Mouse (Mus musculus): ENCODE data around the gene Rgs10. TPM values are rescaled to one million over a fixed set of nuclear protein-coding genes. Genes with fewer than 3 reads are reported as not detected.

Rgs10 gene
- polyA plus RNA-seq, 1 experiment: 9.0 TPM

DNA sequence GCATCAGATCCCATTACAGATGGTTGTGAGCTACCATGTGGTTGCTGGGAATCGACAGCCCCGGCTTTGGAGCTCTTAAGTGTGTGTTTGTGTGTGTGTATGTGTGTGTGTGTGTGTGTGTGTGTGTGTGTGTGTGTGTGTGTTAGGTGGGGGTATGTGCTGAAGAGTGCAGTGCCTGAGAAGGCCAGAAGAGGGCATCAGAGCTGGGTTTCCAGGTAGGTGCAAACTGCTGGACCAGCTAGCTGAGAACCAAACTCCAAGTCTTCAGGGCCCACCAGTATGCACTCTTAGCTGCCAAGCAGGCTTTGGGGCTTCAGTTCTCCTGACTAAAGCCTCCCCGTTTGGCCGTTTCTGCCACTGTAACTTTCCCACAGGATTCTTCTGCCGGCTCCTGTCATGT lies 10.3 kb downstream of the Rgs10 start:
- Histone ChIP-seq H3K4me1 (ENCODE audit: control insufficient read depth, insufficient read depth, insufficient read length, low read length) (no peaks in the 10 kb centered on the region), H3K27me3 (ENCODE audit: control insufficient read depth, insufficient read depth, low read length) (no peaks in the 10 kb centered on the region), H3K4me3 (ENCODE audit: low read depth, low read length) (no peak overlapping the region), H3K27ac (ENCODE audit: insufficient read depth, low read depth, low read length) (no peak overlapping the region), H3K36me3 (ENCODE audit: control insufficient read depth, insufficient read depth, low read length) (no peaks in the 10 kb centered on the region)
- 90% methylated on average over 5 of the region's 5 CpGs for WGBS
- TF ChIP-seq CTCF (IDR thresholded peaks at IDR 0.05; ENCODE audit: extremely low read depth, insufficient read length, insufficient replicate concordance, low read depth, low read length) (no peak), POLR2A (IDR thresholded peaks at IDR 0.05; ENCODE audit: low read depth, low read length) (no peak)

GRCm38 (mm10) chr7:128403988-128404387 lies 14.6 kb downstream of the Rgs10 start:
- Histone ChIP-seq H3K36me3 (ENCODE audit: control insufficient read depth, insufficient read depth, low read length) (no peaks in the 10 kb centered on the region), H3K4me1 (ENCODE audit: control insufficient read depth, insufficient read depth, insufficient read length, low read length) (no peaks in the 10 kb centered on the region), H3K27ac (ENCODE audit: insufficient read depth, low read depth, low read length) (no peak overlapping the region), H3K27me3 (ENCODE audit: control insufficient read depth, insufficient read depth, low read length) (no peaks in the 10 kb centered on the region), H3K4me3 (ENCODE audit: low read depth, low read length) (no peak overlapping the region)
- TF ChIP-seq CTCF (IDR thresholded peaks at IDR 0.05; ENCODE audit: extremely low read depth, insufficient read length, insufficient replicate concordance, low read depth, low read length) (no peak), POLR2A (IDR thresholded peaks at IDR 0.05; ENCODE audit: low read depth, low read length) (no peak)
- 79% methylated on average over 6 of the region's 6 CpGs for WGBS

- no peak for TF ChIP-seq POLR2A (IDR thresholded peaks at IDR 0.05; ENCODE audit: low read depth, low read length)
- no peak for TF ChIP-seq CTCF (IDR thresholded peaks at IDR 0.05; ENCODE audit: extremely low read depth, insufficient read length, insufficient replicate concordance, low read depth, low read length)
- Histone ChIP-seq H3K4me3 (ENCODE audit: low read depth, low read length) (no peak overlapping the region), H3K4me1 (ENCODE audit: control insufficient read depth, insufficient read depth, insufficient read length, low read length) (no peaks in the 10 kb centered on the region), H3K27ac (ENCODE audit: insufficient read depth, low read depth, low read length) (no peak overlapping the region), H3K36me3 (ENCODE audit: control insufficient read depth, insufficient read depth, low read length) (no peaks in the 10 kb centered on the region), H3K27me3 (ENCODE audit: control insufficient read depth, insufficient read depth, low read length) (no peaks in the 10 kb centered on the region)
- WGBS: 49% methylated on average over 6 of the region's 6 CpGs
Measured at GRCm38 (mm10) chr7:128403586-128403985, 15.0 kb downstream of the Rgs10 start.

DNA sequence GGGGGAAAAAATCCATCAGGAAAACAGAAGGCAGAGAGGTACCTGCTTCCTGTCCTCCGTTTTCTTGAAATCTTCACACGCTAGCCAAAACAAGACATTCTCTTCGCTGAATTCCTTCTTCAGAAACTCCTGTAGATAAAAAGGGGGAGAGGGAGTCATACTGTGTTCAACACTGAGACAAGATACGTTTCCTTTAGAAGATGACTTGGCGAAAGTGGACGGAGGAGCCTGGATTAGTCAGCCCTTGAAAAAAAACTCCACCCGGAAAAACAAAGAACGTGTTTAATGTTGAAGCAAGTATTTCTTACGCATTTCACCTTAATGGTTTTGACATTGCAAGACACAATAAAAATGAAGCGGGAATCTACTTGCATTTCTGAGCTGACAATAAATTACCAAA lies 15.4 kb downstream of the Rgs10 start:
- no peaks in the 10 kb centered on the region for H3K36me3 ChIP-seq (ENCODE audit: control insufficient read depth, insufficient read depth, low read length)
- no peak overlapping the region for H3K4me3 ChIP-seq (ENCODE audit: low read depth, low read length)
- no peaks in the 10 kb centered on the region for H3K4me1 ChIP-seq (ENCODE audit: control insufficient read depth, insufficient read depth, insufficient read length, low read length)
- H3K27me3 ChIP-seq (ENCODE audit: control insufficient read depth, insufficient read depth, low read length): no peaks in the 10 kb centered on the region
- 47% methylated on average over 10 of the region's 10 CpGs for whole genome bisulfite sequencing
- no peak for TF ChIP-seq POLR2A (IDR thresholded peaks at IDR 0.05; ENCODE audit: low read depth, low read length)
- no peak for TF ChIP-seq CTCF (IDR thresholded peaks at IDR 0.05; ENCODE audit: extremely low read depth, insufficient read length, insufficient replicate concordance, low read depth, low read length)
- no peak overlapping the region for H3K27ac ChIP-seq (ENCODE audit: insufficient read depth, low read depth, low read length)

DNA sequence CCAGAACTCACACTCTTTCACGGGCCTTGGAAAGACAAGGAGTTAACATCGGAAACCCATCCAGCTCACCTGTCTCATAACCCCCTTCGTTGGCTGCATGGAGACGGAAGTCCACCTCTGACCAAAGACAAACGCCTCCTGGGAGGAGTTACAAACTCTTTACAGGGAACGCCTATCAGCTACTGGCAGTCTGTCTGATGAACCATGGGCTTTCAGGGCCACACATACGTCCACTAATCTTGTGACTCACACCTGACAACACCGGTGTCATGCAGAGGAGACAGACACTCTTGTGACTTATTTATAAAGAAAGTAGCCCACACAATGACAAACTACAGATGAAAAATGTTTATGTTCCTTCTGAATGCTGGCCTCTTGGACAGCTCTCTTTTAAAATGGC lies 16.0 kb downstream of the Rgs10 start:
- no peaks in the 10 kb centered on the region for H3K36me3 ChIP-seq (ENCODE audit: control insufficient read depth, insufficient read depth, low read length)
- H3K27me3 ChIP-seq (ENCODE audit: control insufficient read depth, insufficient read depth, low read length): no peaks in the 10 kb centered on the region
- H3K4me3 ChIP-seq (ENCODE audit: low read depth, low read length): no peak overlapping the region
- WGBS: 76% methylated on average over 8 of the region's 8 CpGs
- H3K27ac ChIP-seq (ENCODE audit: insufficient read depth, low read depth, low read length): no peak overlapping the region
- TF ChIP-seq POLR2A (IDR thresholded peaks at IDR 0.05; ENCODE audit: low read depth, low read length) (no peak), CTCF (IDR thresholded peaks at IDR 0.05; ENCODE audit: extremely low read depth, insufficient read length, insufficient replicate concordance, low read depth, low read length) (no peak)
- H3K4me1 ChIP-seq (ENCODE audit: control insufficient read depth, insufficient read depth, insufficient read length, low read length): no peaks in the 10 kb centered on the region

DNA sequence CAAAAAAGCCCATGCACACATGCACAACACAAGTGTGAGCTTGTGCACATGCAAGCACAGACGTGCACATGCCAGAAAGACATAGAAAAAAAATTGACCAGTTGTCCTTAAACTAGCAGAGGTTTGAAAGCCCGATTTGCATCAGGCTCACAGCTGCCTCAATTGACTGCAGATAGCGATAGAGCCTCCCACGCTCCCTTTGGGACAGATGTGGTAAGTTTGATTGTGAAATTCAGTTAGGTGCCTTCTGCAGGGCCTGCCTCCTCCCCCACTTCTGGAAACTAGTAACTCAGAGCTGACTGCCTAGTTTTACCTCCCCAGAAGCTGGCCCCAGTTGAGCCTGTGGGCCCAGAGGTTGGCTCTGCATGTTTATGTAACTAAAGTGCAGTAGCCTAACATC lies 19.9 kb downstream of the Rgs10 start:
- Histone ChIP-seq H3K27ac (ENCODE audit: insufficient read depth, low read depth, low read length) (no peak overlapping the region), H3K4me1 (ENCODE audit: control insufficient read depth, insufficient read depth, insufficient read length, low read length) (no peaks in the 10 kb centered on the region; the same call in 1 of the 2 replicates)
- WGBS: 60% methylated on average over 4 of the region's 4 CpGs

DNA sequence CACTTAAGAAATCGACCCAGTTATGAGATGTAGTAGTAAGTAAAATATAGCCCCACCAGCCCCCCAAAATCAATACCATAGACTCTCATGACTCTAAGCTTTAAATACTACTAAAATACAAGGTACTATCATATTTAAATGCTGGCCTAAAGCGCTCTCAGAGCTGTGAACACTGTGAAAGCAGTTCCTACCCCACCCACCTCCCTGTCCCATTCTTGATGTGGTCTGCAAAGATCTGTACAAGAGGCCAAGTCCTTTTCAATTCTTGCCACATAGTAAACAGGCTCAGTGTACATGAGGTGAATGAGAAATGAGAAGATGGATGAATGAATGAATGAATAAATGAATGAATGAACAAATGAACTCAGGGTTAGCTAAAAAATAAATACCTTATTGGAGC lies 21.5 kb downstream of the Rgs10 start:
- 59% methylated on average over 2 of the region's 2 CpGs for WGBS
- H3K27me3 ChIP-seq (ENCODE audit: control insufficient read depth, insufficient read depth, low read length): no peaks in the 10 kb centered on the region
- no peak overlapping the region for H3K4me3 ChIP-seq (ENCODE audit: low read depth, low read length)
- TF ChIP-seq POLR2A (IDR thresholded peaks at IDR 0.05; ENCODE audit: low read depth, low read length) (no peak), CTCF (IDR thresholded peaks at IDR 0.05; ENCODE audit: extremely low read depth, insufficient read length, insufficient replicate concordance, low read depth, low read length) (no peak)
- no peak overlapping the region for H3K27ac ChIP-seq (ENCODE audit: insufficient read depth, low read depth, low read length)
- H3K36me3 ChIP-seq (ENCODE audit: control insufficient read depth, insufficient read depth, low read length): no peaks in the 10 kb centered on the region
- peaks cover 6% of the 10 kb centered on the region for H3K4me1 ChIP-seq (ENCODE audit: control insufficient read depth, insufficient read depth, insufficient read length, low read length)

More for the DNA sequence above, 19.9 kb downstream of the Rgs10 start:
- no peaks in the 10 kb centered on the region for H3K36me3 ChIP-seq (ENCODE audit: control insufficient read depth, insufficient read depth, low read length)
- no peak overlapping the region for H3K4me3 ChIP-seq (ENCODE audit: low read depth, low read length)
- TF ChIP-seq POLR2A (IDR thresholded peaks at IDR 0.05; ENCODE audit: low read depth, low read length) (no peak), CTCF (IDR thresholded peaks at IDR 0.05; ENCODE audit: extremely low read depth, insufficient read length, insufficient replicate concordance, low read depth, low read length) (no peak)
- H3K27me3 ChIP-seq (ENCODE audit: control insufficient read depth, insufficient read depth, low read length): no peaks in the 10 kb centered on the region

GRCm38 (mm10) chr7:128393756-128394155 lies 24.8 kb downstream of the Rgs10 start:
- Histone ChIP-seq H3K4me1 (ENCODE audit: control insufficient read depth, insufficient read depth, insufficient read length, low read length) (peaks cover 8% of the 10 kb centered on the region), H3K4me3 (ENCODE audit: low read depth, low read length) (no peak overlapping the region), H3K27me3 (ENCODE audit: control insufficient read depth, insufficient read depth, low read length) (no peaks in the 10 kb centered on the region), H3K27ac (ENCODE audit: insufficient read depth, low read depth, low read length) (no peak overlapping the region; the same call in 1 of the 2 replicates), H3K36me3 (ENCODE audit: control insufficient read depth, insufficient read depth, low read length) (no peaks in the 10 kb centered on the region)
- WGBS: 39% methylated on average over 4 of the region's 4 CpGs
- no peak for TF ChIP-seq CTCF (IDR thresholded peaks at IDR 0.05; ENCODE audit: extremely low read depth, insufficient read length, insufficient replicate concordance, low read depth, low read length)
- TF ChIP-seq POLR2A (IDR thresholded peaks at IDR 0.05; ENCODE audit: low read depth, low read length): no peak
